Mouse (Mus musculus) layer of hippocampus, postnatal 36 days (tissue): ENCODE measurements around the gene Spi1. TPM values are rescaled to one million over a fixed set of nuclear protein-coding genes. Genes with fewer than 3 reads are reported as not detected.
A peak's percentile ranks its signal among the peaks of the same experiment; 100 is the strongest.
"Not testable (repeated sequence)": the region's sequence is repeated elsewhere in the genome, so short reads cannot be mapped to it uniquely, and the experiment has no call there.

Experiments
- DNase-seq, 2 experiments: peaks; one replicate each; pipeline ENCODE4 v3.0.0; 2022
- total RNA-seq, 2 experiments: library from RNA; stranded (reverse); gene quantifications; 2 replicates each; pipeline ENCODE4 v1.2.3; 2021

Spi1 gene
- total RNA-seq, result 1 to 10 TPM; 3.9 to 4.1 TPM

DNA sequence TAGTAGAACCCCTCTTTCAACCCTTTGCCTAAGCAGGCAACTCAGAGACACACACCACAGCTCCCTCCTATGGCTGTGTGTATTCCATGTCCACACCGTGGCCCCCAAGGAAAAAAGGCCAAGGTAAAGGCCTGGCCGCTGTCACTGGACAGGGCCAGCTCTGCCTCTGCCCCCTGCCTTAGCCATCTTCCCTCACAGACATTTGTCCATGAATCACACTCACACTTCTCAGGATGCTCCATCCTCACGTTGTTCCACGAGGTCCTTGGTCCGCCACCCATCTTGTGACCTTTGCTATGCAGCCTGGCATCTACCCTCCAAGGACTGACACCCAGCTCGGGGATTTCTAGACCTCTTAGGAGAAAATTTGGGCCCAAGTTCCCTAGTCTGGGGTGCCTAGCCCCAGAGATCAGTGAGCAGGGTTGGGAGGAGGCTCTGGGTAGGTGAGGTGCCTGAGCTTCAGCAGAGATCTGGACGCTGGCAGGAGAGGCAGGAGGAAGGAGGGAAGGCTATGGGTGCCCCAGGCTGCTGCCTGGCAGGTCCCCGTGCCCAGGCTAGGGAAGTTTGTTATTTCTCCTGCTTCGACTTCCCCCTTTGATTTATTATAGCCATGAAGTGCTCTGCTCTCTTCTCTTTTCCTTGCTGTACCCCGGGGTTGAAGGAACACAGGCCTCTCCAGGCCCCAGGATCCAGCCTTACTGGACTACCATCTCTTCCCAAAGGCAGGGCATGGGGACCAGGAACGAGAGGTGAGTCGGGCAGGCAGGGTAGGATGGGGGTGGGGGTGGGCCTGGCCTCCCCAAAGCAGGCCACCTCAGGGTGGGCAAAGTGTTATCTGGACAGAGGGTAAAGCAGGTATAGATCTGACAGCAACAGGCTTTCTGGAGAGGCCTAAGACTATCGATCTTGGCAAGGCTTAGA is at the start of gene Spi1:
TSS of gene Spi1 (plus strand) at position 616 of the 921 bp plus-strand sequence.
- DNase-seq, result no peak

DNA sequence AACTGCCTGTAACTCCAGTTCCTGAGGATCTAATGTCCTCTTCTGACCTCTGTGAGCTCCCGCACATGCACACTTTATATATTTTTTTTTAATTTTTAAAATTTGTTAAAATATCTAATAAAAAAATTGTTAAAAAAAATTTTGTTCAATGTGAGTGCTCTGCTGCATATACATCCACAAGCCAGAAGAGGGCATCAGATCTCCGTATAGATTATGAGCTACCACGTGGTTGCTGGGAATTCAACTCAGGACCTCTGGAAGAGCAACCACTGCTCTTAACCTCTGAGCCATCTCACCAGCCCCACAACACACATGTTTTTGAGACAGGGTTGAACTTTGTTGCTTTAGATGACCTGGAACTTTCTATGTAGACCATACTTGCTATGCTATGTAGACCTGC is 49.2 kb upstream of the Spi1 start:
- no peak for DNase-seq

DNA sequence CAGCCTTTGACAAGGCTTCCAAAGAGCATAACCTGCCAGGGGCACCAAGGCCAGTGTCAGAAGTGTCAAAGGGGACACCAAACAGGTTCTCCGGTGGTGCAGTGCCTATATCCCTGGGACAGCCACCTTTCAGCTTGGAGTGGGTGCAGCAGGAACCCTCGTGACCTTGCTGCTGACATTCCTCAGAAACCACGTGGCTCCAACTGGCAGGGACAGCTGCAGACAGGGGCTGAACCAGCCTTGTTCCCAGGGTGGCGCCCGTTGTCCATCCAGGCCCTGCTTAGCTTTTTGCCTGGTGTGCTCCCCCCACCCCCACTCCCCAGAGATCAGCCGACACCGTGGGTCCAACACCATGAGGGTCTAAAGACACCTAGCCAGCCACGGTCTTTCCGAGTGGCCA is 46.8 kb upstream of the Spi1 start, which contains the start of gene Rapsn:
TSS of gene Rapsn (plus strand) at position 236 of the 400 bp plus-strand sequence.
- no peak for DNase-seq

DNA sequence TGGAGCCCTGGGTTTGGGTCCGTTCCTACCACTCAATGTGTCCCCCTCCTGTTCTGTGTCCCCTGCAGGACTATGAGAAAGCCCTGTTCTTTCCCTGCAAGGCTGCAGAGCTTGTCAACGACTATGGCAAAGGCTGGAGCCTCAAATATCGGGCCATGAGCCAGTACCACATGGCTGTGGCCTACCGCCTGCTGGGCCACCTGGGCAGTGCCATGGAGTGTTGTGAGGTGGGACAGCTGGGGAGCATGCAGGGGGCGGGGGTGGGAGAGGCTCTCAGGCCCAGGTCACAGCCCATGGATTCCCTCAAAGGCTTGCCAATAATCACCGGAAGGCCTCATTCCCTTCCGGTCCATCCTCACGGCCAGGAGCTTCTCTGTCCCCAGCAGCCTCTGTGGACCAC is 40.4 kb upstream of the Spi1 start:
- DNase-seq, result no peak

DNA sequence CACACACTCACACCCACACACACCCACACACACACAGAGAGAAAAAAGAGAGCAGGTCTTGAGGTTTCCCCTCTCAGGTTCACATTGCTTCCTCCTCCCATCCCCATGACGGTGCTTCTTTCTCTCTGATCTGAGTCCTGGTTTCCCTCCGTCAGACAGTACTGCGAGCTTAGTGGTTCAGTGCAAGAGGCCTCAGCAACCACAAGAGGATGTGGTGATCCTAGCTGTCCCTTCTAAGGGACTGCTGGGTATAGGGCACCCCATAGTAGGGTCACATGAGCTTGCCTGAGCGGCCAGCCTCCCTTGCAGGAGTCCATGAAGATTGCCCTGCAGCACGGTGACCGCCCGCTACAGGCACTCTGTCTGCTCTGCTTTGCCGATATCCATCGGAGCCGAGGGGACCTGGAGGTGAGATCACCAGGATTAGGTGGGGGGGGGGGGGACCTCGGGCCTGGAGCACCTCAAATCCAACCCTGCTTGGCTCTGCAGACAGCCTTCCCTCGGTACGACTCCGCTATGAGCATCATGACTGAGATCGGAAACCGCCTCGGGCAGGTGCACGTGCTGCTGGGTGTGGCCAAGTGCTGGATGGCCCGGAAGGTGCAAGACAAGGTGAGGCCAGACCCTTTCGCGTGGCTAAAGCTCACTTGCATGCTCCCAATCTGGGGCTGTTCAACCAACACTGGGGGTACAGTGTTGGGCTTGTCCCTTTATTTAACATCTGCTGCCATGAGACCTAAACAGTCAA is 39.4 kb upstream of the Spi1 start:
- DNase-seq, result no peak

DNA sequence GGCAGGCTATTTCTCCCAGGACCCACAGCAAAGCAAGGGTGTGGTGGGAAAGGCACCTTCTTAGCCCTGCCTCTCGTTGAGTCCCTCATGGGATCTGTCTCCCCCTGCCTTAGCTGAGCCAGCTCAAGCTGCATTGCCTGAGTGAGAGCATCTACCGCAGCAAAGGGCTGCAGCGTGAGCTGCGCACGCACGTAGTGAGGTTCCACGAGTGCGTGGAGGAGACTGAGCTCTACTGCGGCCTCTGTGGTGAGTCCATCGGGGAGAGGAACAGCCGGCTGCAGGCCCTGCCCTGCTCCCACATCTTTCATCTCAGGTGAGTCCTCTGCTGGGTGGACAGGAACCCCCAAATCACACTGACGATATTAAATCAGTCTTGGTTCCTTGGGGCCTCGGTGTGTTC is 37.5 kb upstream of the Spi1 start:
- no peak for DNase-seq

DNA sequence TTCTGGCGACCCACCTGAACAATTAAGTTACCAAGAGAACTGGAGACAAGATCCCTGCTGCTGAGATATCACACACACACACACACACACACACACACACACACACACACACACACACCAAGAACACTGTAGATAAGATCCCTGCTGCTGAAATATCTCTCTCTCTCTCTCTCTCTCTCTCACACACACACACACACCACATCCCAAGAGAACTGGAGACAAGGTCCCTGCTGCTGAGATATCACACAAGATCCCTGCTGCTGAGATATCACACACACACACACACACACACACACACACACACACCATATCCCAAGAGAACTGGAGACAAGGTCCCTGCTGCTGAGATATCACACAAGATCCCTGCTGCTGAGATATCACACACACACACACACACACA is 36.4 kb upstream of the Spi1 start:
- DNase-seq, result not testable (repeated sequence)

DNA sequence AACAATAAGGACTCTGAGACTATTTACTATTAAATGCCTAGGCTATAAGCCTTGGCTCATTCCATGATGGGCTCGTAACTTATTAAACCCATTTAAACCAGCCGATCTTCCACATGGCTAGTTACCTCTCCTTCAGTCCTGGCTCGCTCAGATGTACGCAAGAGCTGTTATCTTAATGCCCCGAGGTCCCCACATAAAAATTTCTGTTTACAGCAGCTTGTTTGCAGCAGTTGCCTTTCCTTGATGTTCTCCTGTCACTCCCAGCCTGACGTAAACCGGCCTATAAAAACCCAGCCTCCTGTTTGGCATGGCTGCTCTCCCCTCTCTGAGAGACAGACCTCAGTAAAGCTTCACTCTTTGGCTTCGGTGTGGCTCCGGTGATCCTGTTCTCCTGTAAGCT is 34.8 kb upstream of the Spi1 start:
- DNase-seq, result no peak

DNA sequence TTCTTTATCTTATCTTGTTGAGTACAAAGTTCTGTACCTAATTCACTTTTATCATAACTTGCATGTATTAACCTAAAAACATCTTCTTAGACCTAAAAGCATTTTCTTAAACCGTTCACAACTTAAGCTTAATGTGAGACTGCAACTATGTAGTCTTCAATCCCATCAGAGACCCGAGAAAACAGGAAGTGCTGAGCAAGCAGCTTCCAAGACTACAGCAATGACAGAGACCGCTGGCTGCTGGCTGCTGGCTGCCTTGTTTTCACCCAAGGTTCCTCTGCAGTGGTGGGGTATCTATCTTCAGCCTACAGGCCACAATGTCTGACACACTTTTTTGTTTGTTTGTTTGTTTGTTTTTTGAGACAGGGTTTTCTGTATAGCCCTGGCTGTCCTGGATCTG is 30.3 kb upstream of the Spi1 start:
- no peak for DNase-seq

DNA sequence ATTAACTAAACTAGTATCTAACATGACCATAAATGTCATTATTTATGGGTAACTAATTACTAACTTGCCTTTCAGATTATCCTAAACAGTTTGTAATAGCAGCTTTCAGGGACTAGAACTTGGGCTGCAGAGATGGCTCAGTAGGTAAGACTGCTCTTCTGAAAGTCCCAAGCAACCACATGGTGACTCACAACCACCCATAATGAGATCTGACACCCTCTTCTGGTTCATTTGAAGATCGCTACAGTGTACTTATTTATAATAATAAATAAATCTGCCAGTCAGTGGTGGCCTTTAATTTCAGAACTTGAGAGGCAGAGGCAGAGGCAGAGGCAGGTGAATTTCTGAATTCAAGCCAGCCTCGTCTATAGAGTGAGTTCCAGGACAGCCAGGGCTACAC is 29.4 kb upstream of the Spi1 start:
- no peak for DNase-seq

DNA sequence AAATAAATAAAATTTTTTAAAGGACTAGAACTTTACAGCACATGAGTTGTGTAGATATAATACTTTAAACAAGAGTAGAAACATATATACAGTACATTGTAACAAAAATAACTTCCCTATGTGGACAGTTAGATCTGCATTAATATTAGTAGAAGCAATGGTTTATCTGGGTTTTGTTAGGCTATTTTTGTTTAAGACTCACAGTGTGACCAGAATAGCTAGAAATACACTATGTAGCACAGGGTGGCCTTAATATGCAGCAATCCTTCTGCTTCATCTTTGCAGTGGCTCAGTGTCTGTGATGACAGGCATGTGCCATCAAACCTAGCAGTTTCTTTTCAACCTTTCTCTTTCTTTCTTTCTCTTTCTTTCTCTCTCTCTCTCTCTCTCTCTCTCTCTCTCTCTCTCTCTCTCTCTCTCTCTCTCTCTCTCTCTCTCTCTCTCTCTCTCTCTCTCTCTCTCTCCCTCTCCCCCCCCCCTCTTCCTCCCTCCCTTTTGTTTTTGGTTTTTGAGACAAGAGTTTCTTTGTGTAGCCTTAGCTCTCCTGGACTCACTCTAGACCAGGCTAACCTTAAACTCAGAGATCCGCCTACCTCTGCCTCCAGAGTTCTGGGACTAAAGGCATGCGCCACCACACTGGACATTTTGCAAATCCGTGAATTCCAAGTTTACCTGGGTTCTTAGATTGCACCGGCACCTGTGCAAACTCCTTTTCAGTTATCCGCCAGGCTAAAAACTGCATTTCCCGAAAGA is 28.8 kb upstream of the Spi1 start:
- DNase-seq, result no peak

DNA sequence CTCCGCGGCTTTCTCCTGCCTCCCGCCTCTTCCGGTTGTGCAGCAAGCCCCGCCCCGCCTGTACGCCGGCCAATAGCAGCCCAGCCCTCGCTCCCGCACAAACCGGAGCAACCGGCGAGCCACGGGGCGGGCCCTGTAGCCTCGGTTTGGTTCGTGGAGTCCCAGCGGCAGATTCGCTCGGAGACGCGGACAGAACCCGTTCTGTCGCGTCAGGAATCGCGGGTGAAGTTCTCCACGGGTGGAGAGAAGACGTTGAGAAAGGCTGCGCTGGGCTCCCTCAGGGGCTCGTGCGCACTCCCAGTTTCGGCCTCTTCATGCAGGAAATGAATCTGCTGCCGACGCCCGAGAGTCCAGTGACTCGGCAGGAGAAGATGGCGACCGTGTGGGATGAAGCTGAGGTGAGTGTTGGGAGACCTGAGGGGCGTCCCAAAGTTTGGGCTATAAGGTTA is 28.2 kb upstream of the Spi1 start, which contains the start of gene Psmc3:
TSS of gene Psmc3 (plus strand) at position 76 of the 449 bp plus-strand sequence.
- peak; percentile 94 to 97 for DNase-seq

DNA sequence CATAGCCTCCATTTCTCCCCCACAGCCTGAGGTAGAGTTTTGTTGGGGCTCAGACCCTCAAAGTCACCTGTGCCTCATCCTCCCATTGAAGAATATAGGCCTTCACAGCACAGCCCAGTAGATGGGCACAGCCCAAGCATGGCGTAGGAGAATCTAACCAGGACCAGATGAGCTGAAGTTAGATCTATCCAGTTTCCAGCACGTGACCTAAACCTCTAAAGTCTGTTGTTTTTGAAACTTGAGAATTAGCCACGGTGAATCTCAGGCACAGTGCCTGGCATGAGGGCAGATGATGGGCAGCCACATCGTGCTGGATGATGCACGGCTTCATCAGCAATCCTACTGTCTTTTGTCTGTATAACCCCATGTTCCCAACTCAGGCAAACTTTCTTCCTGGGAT is 23.8 kb upstream of the Spi1 start:
- no peak for DNase-seq

DNA sequence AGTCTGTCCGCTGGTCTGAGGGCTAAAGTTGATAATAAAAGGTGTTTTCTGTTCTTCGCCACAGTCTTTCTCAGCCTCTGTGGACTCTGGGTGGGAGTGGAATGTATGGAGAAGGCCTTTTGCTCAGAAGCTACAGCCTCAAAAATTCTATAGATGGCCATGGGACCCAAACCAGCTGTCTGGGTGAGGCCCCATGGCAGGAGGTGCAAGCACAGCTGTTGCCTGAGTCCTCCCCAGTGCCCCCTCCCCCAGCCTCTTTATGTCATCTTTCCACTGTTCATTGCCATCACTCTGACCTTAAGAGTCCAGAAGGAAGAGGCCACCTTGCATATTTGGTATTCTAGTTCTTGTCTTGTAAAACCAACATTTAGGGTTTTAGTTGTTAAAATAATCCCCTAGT is 22.8 kb upstream of the Spi1 start:
- DNase-seq, result no peak

DNA sequence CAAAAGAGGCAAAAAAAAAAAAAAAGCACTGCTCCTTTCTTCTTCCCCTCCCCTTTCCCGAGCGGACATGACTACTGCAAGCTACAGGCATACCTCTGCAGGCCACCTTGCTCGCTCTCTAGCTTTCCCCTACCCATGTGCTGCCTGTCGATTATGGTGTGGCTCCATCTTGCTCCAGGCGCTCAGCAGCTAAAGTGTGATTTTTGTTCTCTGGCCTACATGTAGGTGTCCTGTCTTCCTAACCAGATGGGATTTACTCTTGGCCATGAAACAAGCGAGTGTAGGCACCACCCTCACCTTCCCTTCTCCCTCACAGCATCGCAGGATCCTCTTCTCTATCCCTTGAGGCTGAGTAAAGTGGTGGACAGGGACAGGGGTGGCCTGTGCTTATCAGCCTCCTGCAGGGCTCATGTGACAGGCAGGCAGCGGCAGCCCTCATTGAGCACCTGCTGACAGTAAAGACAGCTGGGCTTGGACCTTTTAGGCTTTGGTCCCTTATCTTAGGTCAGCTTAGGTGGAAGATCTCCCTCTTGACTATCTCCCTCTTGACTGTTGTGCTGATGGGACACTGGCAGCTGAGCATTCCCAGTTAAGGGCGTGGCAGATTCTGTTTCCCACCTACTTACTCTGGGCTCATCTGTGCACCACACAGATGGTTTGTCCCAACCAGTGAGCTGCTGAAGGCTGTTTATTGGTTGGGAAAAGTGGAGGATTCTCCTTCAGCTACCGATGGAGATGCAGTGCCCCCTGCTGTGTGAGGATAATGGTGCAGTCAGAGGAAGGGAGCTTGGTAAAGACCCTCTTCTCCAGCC is 21.4 kb upstream of the Spi1 start:
- DNase-seq, result peak; percentile 72

DNA sequence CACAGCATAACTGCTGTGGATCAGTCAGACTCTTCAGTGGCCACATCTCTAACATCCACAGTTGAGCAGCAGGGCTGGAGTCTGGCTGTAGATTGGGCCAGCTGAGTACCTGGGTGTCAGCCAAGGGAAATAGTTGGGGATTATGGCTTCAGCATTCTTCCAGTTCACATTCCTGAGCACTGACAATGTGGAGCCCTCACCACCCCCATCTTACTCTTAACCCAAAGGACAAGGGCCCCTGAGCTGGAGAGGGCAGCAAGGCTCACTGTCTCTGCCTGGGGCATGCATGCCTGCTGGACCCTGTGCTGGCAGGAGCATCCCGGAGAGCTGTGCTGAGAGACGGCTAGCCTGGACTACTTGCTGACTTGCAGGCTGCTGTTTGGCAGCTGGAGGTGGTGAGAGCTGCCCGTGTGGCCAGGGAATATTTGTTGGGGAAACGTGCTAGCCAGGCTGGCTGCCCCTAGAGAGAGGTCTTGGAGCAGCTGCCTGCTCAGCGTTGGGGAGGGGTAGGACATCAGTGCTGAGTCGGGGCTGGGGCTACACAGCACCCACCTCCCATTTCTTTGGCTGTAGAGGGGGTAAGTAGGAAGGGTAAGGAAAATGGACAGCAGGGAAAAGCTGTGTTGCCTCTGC is 20.2 kb upstream of the Spi1 start:
- DNase-seq, result no peak

DNA sequence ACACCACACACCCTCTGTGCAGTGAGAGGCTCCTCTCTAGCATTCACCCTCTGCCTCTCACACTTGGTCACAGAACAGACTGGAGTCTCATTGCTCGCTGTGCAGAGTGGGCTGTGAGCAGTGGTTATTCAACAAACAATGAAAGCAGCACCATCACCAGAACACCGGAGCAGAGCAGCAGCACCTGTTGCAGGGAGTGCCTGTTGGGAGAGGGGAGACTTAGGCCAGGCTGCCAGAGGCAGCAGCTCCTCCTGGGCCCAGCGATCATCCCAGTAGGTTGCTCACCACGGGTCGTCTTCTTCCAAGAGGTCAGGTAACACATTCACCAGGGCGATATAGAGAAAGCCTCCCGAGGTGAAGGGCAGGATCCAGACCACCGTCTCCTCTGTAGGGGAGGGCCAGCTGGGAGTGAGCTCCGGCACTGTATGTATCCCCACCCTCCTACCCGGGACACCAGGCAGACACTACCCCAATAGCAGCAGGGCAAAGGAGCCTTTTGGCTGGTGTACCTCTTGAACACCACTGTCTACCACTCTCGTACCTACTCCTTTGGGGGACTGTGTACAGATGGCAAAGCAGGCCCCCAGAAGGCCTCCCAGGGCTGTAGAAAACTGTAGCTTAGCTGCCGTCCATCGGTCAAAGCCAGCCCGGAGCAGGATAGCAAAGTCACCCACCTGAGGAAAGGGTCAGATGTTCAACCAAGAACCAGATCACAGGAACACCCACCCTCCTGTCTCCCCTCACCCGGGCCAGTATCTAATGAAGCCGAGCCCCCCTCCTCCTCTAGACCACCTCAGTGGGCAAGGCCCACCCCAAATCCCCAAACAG is 19.2 kb upstream of the Spi1 start:
- DNase-seq, result no peak

DNA sequence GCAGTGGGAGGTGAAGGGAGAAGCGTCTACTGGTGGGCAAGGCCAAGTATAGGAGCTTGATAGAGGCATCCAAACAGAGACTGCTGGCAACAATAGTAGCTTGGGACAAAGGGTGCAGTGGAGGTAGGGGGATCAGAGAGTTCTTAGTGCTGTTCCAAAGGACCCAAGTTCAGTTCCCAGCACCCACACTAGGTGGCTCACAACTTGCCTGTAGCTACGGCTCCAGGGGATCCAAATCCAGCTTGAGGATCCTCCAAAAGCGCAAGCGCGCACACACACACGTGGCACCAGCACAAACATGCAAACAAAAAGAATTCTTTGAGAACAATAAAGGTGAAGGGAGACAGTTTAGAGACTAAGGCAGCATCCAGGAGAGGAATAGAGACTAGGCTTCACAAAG is 18.0 kb upstream of the Spi1 start:
- DNase-seq, result no peak

DNA sequence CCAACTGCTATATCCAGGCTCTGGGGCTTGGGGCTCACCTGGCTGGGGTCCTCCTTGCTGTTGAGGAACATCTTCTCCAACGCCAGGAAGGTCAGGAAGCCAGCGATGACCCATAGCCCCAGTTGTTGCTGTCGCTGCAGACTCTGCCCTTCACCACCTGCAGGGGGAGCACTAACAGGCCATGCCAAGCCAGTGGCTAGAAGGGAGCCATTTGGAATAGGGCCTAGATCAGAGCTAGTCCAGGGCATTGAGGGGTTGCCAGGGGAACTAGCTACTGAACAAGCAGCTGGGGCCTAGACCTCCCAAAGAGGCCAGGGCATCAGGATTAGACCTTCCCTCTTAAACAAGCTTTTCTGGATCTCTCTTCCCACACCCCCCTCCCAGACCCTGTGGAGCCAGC is 16.6 kb upstream of the Spi1 start:
- DNase-seq, result peak in 1 of 2 experiments; percentile 37

DNA sequence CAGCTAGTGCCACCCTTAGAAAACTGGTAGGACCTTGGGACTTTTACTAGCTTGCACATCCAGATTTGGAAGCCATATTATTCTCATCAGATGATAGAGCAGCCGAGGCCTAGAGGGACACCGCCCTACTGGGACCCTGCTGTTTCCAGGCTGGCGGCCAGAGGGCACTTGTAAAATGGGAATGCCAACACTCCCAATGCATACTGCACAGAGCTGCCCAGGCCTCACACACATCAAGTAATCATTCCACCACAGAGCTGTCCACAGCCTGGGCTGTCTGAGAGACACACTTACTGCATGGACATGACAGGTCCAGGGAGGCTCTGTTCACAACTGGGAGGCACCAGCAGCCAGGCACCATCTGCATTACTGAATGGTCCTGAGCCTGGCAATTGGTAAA is 15.7 kb upstream of the Spi1 start:
- no peak for DNase-seq
